Mouse (Mus musculus) small intestine, adult 2 months (tissue): ENCODE measurements around the gene Bcl2l2. TPM values are rescaled to one million over a fixed set of nuclear protein-coding genes. Genes with fewer than 3 reads are reported as not detected.

Source experiments
- H3K27ac ChIP-seq: fragments of 200-500 bp; 2 replicates; pipeline ENCODE4 v1.5.1; 2012; ENCODE audit warnings: low read depth, low read length, control low read depth, inconsistent platforms; ENCODE audit not compliant: insufficient read depth
- H3K27me3 ChIP-seq: fragments of 200-500 bp; 2 replicates; pipeline ENCODE4 v1.6.1; 2012; ENCODE audit warnings: mild to moderate bottlenecking, moderate library complexity, low read length, inconsistent platforms; ENCODE audit not compliant: control insufficient read depth, insufficient read depth
- H3K36me3 ChIP-seq: fragments of 200-500 bp; 2 replicates; pipeline ENCODE4 v1.6.1; 2012; ENCODE audit warnings: mild to moderate bottlenecking, low read length, control low read depth, inconsistent platforms; ENCODE audit not compliant: control insufficient read depth, insufficient read depth
- H3K4me1 ChIP-seq: fragments of 200-500 bp; 2 replicates; pipeline ENCODE4 v1.6.1; 2012; ENCODE audit warnings: low read length, inconsistent platforms, mixed read lengths; ENCODE audit not compliant: control insufficient read depth, insufficient read depth, insufficient read length
- H3K4me3 ChIP-seq: fragments of 200-500 bp; 2 replicates; pipeline ENCODE4 v1.5.1; 2012; ENCODE audit warnings: low read depth, mild to moderate bottlenecking, control low read depth, inconsistent platforms, low read length, moderate library complexity
- CTCF ChIP-seq: fragments of 200-500 bp; IDR thresholded peaks from 2 replicates; pipeline ENCODE4 v1.5.1; 2012; ENCODE audit warnings: low read depth, mild to moderate bottlenecking, control low read depth, inconsistent platforms, low read length, moderate library complexity, mixed read lengths; ENCODE audit not compliant: insufficient replicate concordance, insufficient read length; ENCODE audit errors: extremely low read depth
- POLR2A ChIP-seq: fragments of 200-500 bp; IDR thresholded peaks from 2 replicates; pipeline ENCODE4 v1.6.1; 2012; ENCODE audit warnings: low read depth, mild to moderate bottlenecking, control low read depth, inconsistent platforms, low read length, moderate library complexity
- WGBS: fragments of 180-500 bp; shearing (Covaris S2); methylation state at CpG from one replicate; pipeline ENCODE4 v1.1.7; 2018; 5-methylcytosine and 5-hydroxymethylcytosine counted together
- polyA plus RNA-seq: library from polyadenylated mRNA; depleted of rRNA; stranded (reverse); fragments of >200 nt; gene quantifications from 2 replicates; pipeline ENCODE4 v1.2.3, GENCODE M21; 2012; rRNA removed

Bcl2l2 gene
- polyA plus RNA-seq, 1 experiment, result 29.8 TPM

GRCm38 (mm10) chr14:54936831-54937160 lies 53.6 kb downstream of the Bcl2l2 start:
- WGBS, result 57% methylated on average over 6 of the region's 6 CpGs
- no peaks in the 10 kb centered on the region for H3K4me1 ChIP-seq
- no peaks in the 10 kb centered on the region for H3K27me3 ChIP-seq
- no peak overlapping the region for H3K4me3 ChIP-seq
- TF ChIP-seq POLR2A (no peak), CTCF (no peak)
- H3K27ac ChIP-seq, result no peak overlapping the region
- H3K36me3 ChIP-seq, result no peaks in the 10 kb centered on the region

GRCm38 (mm10) chr14:54937361-54938182 lies 54.4 kb downstream of the Bcl2l2 start:
- Histone ChIP-seq H3K27ac (no peak overlapping the region), H3K36me3 (no peaks in the 10 kb centered on the region), H3K4me1 (no peaks in the 10 kb centered on the region), H3K4me3 (no peak overlapping the region), H3K27me3 (no peaks in the 10 kb centered on the region)
- 87% methylated on average over 16 of the region's 16 CpGs for WGBS
- TF ChIP-seq POLR2A, result no peak
- TF ChIP-seq CTCF, result no peak

Other genes with a start within 250 kb of the Bcl2l2 start
- not detected in 2 replicates for gene Gm17606, start 242.4 kb upstream of the Bcl2l2 start, polyA plus RNA-seq
- gene Cdh24, start 242.0 kb upstream of the Bcl2l2 start, polyA plus RNA-seq, result 3.1 and 4.6 TPM in 2 replicates
- gene 1700123O20Rik, start 197.2 kb upstream of the Bcl2l2 start, polyA plus RNA-seq, result 21.9 and 47.4 TPM in 2 replicates
- 32.5 and 76.4 TPM in 2 replicates for gene Acin1, start 196.4 kb upstream of the Bcl2l2 start, polyA plus RNA-seq
- gene Gm29776, start 184.5 kb upstream of the Bcl2l2 start, polyA plus RNA-seq, result not detected in 2 replicates
- 4.2 and 4.4 TPM in 2 replicates for gene Cebpe, start 171.2 kb upstream of the Bcl2l2 start, polyA plus RNA-seq
- 39.5 and 174 TPM in 2 replicates for gene Slc7a8, start 101.4 kb upstream of the Bcl2l2 start, polyA plus RNA-seq
- not detected in 2 replicates for gene Rnf212b, start 69.2 kb upstream of the Bcl2l2 start, polyA plus RNA-seq
- 1.1 and 2.0 TPM in 2 replicates for gene Homez, start 12.4 kb upstream of the Bcl2l2 start, polyA plus RNA-seq
- 8.9 and 17.4 TPM in 2 replicates for gene Ppp1r3e, start 5.8 kb upstream of the Bcl2l2 start, polyA plus RNA-seq
- 5.8 and 12.4 TPM in 2 replicates for gene Gm20521, start 64 bp downstream of the Bcl2l2 start, polyA plus RNA-seq
- gene Pabpn1, start 9.1 kb downstream of the Bcl2l2 start, polyA plus RNA-seq, result 19.7 and 36.0 TPM in 2 replicates
- 15.2 and 18.0 TPM in 2 replicates for gene Slc22a17, start 29.8 kb downstream of the Bcl2l2 start, polyA plus RNA-seq
- gene Efs, start 42.7 kb downstream of the Bcl2l2 start, polyA plus RNA-seq, result 5.4 and 5.7 TPM in 2 replicates
- gene Il25, start 49.3 kb downstream of the Bcl2l2 start, polyA plus RNA-seq, result 0.53 and 1.1 TPM in 2 replicates
- gene Cmtm5, start 52.9 kb downstream of the Bcl2l2 start, polyA plus RNA-seq, result 0.46 and 0.93 TPM in 2 replicates
- gene Myh6, start 83.5 kb downstream of the Bcl2l2 start, polyA plus RNA-seq, result 0.10 TPM in 1 of 2 replicates, not detected in the other
- not detected in 2 replicates for gene Gm17428, start 93.6 kb downstream of the Bcl2l2 start, polyA plus RNA-seq
- 0.10 and 0.18 TPM in 2 replicates for gene Myh7, start 111.2 kb downstream of the Bcl2l2 start, polyA plus RNA-seq
- gene Ngdn, start 132.1 kb downstream of the Bcl2l2 start, polyA plus RNA-seq, result 3.9 and 8.4 TPM in 2 replicates
- 2.2 and 4.2 TPM in 2 replicates for gene Zfhx2, start 208.9 kb downstream of the Bcl2l2 start, polyA plus RNA-seq
- gene Thtpa, start 211.4 kb downstream of the Bcl2l2 start, polyA plus RNA-seq, result 2.9 and 4.9 TPM in 2 replicates
- 48.4 and 80.7 TPM in 2 replicates for gene Ap1g2, start 223.2 kb downstream of the Bcl2l2 start, polyA plus RNA-seq
- 0.65 and 0.72 TPM in 2 replicates for gene Jph4, start 233.6 kb downstream of the Bcl2l2 start, polyA plus RNA-seq